Mouse (Mus musculus): ENCODE measurements around the gene Csf3.
A peak's percentile ranks its signal among the peaks of the same experiment; 100 is the strongest.
"Not testable (repeated sequence)": the region's sequence is repeated elsewhere in the genome, so short reads cannot be mapped to it uniquely, and the experiment has no call there.

Gene Csf3

GRCm38 (mm10) chr11:98696454-98697216 is 4.4 kb upstream of the Csf3 start:
- peak; percentile 54 for DNase-seq (ENCODE audit: low read depth, low spot score)

DNA sequence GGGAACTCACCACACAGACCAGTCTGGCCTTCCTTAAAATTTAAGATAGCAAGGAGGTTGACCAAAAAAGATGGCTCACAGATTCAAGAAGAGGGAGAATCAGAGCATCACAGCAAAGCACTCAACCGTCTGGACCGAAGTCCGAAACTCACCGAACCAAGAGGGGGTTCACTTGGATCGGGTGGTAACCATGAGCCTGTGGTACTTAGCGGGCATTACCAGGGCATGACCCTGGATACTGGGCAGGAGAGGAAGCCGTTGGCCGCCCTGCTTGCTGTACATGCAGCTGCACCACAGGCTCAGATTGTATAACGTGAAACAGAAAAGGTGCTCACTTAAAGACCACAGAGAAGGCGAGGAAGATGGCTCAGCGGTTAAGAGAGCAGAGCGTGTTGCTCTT is 3.8 kb upstream of the Csf3 start:
- no peak for DNase-seq (ENCODE audit: low read depth, low spot score)

- no peak for DNase-seq (ENCODE audit: low read depth, low spot score)
Observed at GRCm38 (mm10) chr11:98698849-98699640, 2.0 kb upstream of the Csf3 start.

- DNase-seq (ENCODE audit: low read depth, low spot score), result peak; percentile 78
Observed at GRCm38 (mm10) chr11:98699911-98700310, 1.2 kb upstream of the Csf3 start.

GRCm38 (mm10) chr11:98702323-98702722 is 1.3 kb downstream of the Csf3 start:
- no peak for DNase-seq (ENCODE audit: low read depth, low spot score)

DNA sequence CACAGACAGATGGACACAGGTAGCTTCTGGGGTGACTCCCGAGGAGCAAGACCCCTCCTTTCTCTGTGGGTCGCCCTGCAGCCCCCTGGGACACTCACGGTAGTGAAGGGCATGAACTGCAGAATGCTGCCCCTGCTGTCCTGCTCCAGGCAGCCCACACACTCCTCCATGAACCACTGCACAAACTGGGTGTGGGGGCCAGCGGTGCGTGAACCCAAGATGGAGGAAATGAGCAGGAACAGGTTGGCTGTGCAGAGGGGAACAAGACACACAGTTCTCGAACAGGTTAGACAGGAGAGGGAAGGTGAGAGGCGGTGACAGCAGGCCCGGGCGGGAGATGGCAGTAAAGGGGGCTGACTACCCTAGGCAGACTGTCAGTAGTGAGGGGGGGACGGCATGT is 4.0 kb downstream of the Csf3 start:
- no peak for DNase-seq (ENCODE audit: low read depth, low spot score)

DNA sequence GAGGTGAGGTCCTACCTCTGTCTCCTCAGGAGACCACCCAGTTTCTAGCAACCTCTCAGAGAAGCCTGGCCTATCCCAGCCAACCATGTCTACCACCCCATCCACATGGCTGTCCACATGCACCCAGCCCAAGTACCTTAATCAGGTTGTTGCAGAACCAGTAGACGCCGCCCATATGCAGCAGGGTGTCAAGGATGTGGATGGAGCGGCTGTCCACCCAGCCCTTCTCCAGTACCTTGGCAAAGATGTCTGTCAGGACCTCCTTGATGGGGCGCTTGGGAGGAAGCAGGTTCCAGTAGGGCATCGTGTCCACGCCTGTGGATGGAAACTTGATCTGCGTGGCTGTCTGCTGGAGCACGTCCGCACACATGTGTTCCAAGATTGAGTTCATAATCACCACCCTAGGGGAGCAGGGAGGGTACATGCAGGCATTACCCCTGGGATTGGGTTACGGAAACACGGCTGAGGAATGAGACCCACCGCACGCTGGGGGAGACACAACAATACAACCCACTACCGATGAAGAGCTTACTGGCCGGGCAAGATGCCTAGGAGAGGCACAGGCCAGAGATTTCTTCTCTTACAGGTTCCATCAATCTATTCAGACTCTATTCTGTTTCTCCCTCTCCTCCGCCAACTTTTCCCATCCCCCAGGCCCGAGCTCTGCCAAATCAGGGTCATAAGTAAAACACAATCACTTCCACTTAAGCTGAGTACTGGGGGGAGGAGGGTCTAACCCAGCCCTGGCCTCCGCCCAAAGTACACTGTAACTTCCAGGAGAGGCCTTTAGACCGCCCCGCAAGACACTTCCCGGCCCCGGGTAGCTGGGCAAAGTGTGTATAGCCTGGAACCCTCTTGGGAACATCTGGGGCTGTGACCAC is 6.6 kb downstream of the Csf3 start:
- DNase-seq (ENCODE audit: low read depth, low spot score), result no peak

DNA sequence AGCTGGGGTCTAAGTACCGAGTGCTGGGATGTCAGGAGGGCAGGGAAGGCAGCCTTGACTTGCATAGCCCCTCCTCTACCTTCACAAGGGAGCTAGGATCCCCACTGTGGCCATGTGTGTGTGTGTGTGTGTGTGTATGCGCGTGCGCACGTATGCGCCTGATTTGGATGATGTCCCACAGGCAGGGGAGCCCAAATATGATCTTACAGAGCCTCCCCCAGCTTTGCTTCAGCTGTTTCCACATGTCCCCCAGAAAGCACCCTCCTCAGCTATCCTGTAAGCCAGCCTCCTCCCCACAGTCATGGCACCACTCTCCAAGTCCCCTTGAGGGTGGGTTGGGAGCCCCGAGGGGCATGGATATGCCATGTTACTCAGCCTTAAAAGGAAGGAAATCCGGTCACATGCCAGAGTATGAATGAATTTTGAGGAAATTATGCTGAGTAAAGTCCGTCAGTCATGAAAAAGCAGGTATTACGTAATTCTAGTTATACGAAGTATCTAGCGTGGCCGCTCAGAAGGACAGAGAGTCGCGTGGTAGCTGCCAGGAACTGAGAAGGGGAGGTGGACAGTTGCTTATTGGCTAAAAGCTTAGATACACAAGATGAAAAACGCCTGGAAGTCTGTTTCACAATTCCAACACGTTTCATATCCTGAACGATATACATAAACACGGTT is 7.4 kb downstream of the Csf3 start:
- DNase-seq (ENCODE audit: low read depth, low spot score), result no peak

DNA sequence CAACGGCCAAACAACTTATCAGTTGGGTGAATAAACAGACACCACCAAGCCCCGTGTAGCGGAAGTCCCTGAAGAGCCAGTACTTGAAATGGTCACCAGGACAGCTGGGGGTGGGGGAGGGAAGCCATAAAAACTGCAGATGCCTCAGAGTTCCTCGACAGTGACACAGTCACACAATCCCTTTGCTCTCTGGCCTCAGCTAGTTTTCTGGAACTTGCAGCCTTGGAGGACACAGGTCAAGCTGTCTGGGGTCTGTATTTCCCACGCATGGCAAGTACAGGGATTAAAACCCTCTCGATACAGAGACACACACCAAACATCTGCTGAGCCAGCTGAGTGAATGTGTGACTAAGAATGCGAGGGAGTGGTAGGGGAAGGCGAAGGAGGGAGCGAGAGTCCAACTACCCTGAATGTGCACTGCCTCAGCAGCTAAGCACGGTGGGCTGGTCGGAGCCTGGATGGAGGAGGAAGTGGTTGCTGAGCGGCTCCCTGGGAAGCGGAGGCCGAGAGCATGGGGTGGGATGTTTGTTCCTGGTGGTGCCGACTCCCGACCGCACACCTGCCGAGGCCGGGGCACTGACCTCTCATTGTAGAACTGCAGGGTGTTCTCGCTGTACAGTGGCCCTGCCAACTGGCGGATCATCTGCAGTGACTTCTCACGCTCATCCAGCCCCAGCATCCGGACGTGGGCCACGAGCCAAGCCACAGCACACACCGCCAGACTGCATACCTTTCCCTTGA is 8.1 kb downstream of the Csf3 start:
- no peak for DNase-seq (ENCODE audit: low read depth, low spot score)

- DNase-seq (ENCODE audit: low read depth, low spot score), result peak; percentile 93
Observed at GRCm38 (mm10) chr11:98710416-98711045, 9.5 kb downstream of the Csf3 start.

DNA sequence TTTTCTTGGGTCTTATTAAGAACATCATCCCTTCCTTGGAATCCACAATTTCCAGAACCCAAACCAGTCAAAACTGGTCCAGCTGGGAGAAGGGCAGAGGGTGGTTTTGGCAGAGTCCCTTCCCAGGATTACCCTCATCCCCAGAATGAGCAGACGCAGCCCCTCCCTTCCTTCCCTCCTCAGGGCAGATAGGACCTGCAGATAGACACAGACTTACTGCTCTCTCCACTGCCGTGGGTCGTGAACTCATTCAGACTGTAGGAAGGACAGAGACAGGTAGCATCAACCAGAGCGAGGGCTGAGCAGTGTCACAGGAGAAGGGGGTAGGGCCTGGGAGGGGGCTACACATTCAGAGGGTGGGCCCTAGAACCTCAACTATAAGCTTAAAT is 10.0 kb downstream of the Csf3 start:
- no peak for DNase-seq (ENCODE audit: low read depth, low spot score)

GRCm38 (mm10) chr11:98712009-98712408 is 10.9 kb downstream of the Csf3 start:
- not testable (repeated sequence) for DNase-seq (ENCODE audit: low read depth, low spot score)

- DNase-seq (ENCODE audit: low read depth, low spot score), result no peak
Observed at GRCm38 (mm10) chr11:98713703-98714102, 12.6 kb downstream of the Csf3 start.

DNA sequence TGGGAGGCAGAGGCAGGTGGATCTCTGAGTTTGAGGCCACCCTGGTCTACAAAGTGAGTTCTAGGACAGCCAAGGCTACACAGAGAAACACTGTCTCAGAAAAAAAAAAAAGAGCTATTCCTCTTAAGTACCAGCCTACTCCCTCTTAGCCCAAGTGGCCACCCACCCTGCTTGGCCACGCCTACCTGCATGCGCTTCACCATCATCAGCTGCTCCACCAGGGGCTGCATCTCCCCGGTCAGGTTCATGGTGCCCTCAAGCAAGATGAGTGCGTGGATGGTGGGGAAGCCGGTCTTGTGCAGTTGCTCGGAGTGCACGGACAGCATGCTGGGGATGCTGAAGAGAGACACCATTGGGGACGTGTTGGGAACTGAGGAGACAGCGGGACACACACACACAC is 14.9 kb downstream of the Csf3 start:
- peak; percentile 72 for DNase-seq (ENCODE audit: low read depth, low spot score)

- DNase-seq (ENCODE audit: low read depth, low spot score), result peak; percentile 86
Observed at GRCm38 (mm10) chr11:98717904-98718303, 16.8 kb downstream of the Csf3 start.

- DNase-seq (ENCODE audit: low read depth, low spot score), result no peak
Observed at GRCm38 (mm10) chr11:98720756-98721155, 19.7 kb downstream of the Csf3 start.

- no peak for DNase-seq (ENCODE audit: low read depth, low spot score)
Observed at GRCm38 (mm10) chr11:98721458-98722226, 20.6 kb downstream of the Csf3 start.

- no peak for DNase-seq (ENCODE audit: low read depth, low spot score)
Observed at GRCm38 (mm10) chr11:98723098-98723497, 22.0 kb downstream of the Csf3 start.

- DNase-seq (ENCODE audit: low read depth, low spot score), result no peak
Observed at GRCm38 (mm10) chr11:98725926-98726506, 25.0 kb downstream of the Csf3 start.

Measured in ZHBTc4 (cell line).